Mouse (Mus musculus) adrenal gland, postnatal 14 days (tissue): Measurements from ENCODE around the gene Rnf224. TPM values are rescaled to one million over a fixed set of nuclear protein-coding genes. Genes with fewer than 3 reads are reported as not detected.

Experiments
- DNase-seq: peaks from one replicate; pipeline ENCODE4 v3.0.0; 2021; ENCODE audit warnings: mixed read lengths
- total RNA-seq: library from RNA; stranded (reverse); gene quantifications from 2 replicates; pipeline ENCODE4 v1.2.3, GENCODE M21; 2021

Gene Rnf224
- total RNA-seq, 1 experiment from 2014 or later = not detected

DNA sequence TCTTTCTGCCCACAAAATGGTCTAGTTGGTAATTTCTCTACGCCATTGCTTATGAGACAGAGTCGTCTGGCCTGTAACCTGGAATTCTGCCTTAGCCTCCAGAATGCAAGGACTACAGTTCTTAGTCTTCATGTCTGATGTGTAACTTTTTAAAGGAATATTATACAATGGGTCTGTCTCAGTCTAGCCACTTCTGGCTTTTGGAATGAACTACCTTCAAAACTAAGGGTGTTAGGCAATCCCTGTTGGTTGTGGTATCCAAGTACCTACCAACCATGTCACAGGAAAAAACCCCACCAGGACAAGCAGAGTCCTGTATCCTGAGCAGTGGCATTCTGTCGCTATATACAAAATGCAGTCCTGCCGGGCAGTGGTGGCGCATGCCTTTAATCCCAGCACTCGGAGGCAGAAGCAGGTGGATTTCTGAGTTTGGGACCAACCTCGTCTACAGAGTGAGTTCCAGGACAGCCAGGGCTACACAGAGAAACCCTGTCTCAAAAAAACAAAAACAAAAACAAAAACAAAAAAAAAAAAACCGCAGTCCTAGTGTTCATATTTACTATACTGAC lies 10.7 kb downstream of the Rnf224 start:
- DNase-seq = no peak

DNA sequence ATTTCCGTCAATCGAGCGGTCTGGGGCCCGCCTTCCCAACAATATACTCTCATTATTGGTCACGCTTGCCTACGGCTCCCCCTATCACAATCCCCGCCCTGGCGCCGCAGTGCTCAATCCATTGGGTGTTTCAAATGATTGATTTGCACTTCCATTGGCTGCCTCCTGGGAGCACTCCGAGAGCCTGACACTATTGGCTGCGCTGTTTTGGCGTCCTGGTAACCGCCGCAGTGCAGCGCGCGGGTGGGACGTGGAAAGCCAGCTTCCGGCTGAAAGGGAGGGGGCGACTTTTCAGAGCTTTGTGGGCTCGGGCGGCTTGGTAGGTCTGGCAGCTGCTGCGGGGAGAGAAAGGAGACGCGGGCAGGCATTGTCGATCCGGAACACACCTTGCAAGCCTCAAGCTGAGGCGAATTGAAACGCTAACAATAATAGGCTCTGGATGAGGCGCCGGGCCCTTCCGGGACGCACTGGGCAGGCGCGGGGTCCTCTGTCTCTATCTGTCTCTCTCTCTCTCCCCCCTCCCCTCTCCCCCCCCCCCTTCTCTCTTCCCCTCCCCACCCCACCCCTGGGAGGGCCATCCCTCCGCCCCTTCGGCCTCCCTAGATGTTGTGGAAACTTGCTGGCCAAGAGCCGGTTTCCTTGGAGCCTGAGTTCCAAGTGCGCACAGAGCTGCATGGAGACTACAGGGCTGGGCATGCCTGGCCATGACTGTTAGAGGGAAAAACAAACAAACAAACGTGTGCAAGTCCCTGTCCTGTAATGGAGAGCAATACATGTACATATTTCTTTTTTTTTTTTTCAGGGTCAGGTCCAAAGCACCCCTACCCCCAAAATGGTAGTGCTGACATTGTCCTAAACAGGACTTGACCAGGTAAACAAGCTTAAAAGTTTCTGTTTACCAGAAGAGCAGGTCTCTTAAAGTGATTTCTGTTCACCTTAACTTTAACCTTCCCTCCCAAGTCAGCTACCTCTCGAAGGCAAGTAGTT lies 11.5 kb downstream of the Rnf224 start:
- DNase-seq = peak; percentile 98

DNA sequence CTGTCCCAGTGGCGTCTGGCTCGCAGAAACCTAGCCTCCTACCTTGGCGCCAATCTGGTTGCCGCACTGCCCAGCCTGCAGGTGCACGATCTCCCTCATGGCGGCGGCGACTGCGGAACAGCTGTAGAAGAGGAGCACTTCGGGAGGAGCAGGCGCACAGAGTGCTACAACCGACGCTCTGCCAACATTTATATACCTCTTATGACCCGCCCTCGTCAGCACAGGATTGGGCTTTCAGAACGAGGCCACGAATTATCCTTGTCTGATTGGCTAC lies 12.2 kb downstream of the Rnf224 start, which contains the start of gene Tubb4b:
Tubb4b (minus strand) TSS at position 211 of the 274 bp plus-strand sequence.
- DNase-seq = no peak

DNA sequence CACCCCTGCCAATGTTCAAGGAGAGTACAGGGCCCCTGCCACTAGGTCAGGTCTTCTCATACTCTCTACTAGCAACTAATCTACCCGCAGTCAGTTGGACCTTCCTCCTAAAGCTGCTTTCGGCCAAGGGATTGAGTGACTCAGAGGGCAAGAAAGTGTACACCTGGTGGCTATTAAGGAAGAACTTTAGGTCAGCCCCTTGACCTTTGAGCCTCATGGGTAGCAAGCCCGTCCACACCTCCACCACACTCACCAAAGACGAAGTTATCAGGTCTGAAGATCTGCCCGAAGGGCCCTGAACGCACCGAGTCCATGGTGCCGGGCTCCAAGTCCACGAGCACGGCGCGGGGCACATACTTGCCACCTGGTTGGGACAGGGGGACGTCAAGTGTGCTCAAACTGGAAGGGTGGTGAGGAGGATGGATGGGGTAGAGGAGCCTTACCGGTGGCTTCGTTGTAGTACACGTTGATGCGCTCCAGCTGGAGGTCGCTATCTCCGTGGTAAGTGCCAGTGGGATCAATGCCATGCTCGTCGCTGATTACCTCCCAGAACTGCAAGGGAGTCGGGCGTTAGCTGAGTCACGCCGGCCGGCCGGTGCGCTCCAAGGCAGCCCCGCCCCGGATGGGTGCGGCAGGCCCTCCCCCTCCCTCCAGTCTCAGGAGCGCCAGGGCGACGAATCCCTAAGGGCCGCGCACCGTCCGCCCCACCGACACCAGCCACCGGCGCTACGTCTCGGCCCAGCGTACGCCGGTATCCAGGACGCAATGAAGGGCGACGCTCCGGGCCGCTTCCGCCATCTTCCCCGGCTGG lies 12.7 kb downstream of the Rnf224 start:
- DNase-seq = peak; percentile 95

DNA sequence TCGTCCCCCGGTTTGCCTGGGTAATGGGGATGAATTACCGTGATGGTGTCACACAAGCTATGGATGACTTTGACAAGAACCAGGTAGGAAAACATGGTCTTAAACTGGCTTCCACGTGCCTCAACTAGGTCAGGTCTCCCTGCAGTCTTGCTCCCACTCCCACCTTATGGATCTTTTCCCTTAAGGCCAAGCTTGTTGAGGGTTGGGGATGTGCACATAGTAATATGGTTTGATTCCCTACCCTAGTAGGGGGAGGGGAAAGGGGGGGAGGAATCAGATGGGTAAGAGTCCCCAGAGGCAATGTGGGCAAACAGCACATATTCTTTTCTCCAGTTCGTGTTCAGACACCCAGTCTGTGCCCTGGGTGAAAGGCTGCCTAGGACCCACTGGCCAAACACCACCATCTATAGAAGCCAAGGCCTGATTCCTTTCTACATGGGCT lies 15.2 kb downstream of the Rnf224 start:
- no peak for DNase-seq

DNA sequence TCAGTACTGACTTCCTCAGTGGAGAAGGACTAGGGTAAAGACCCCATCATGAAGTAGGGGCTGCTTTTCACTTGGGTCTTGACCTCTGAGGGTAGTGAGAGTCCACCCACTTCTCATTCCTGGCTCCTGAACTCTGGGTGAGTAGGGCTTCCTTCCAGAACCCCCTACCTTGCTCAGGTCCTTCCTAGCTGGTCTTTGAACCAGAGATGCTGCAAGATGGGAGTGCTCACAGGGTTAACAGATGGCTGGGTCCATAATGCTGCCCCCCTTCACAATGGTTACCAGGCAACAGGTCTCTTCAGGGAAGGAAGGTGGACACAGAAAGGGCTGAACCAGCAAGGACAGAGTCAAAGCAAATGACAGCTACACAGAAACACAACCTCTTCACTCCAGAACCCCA lies 18.1 kb downstream of the Rnf224 start, which contains the start of gene Fam166a:
Fam166a (plus strand) TSS at position 301 of the 400 bp plus-strand sequence.
- no peak for DNase-seq

DNA sequence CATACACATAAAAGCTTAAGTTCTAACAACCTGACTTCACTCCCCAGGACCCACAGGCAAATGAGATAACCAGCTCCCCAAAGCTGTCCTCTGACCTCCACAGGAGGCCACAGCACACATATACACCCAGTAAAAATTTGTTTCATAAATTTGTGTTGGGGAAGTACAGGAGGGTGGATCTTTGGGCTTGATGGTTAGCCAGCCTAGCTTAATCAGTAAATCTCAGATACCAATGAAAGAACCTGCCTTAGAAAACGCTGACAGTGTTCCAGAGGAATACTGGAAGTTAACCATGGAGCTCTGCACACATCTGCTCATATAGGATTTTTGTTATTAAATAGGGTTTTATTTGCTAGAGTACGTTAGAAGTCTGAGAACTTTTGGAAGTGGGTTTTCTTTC lies 18.9 kb downstream of the Rnf224 start:
- DNase-seq = no peak

DNA sequence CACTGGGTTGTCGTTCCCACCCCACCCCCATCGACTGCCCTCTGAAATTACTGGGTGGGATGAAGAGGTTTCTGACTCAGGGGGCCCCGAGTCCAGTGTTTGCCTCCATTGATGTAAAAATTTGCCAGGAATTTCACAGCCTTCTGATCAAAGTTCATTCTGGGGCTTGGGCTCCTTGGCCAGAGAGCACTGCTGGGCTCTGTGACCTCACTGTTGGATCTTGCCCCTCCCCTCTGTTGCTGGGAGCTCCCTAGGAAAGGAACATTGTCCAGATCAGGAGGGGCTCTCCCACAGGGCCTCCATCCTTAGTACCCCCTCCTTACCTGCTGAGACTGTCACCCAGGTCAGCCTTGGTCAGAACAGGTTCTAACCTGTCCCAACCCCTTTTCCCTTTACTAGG lies 22.1 kb downstream of the Rnf224 start, which contains the start of gene Stpg3:
Stpg3 (minus strand) TSS at position 194 of the 400 bp plus-strand sequence.
- no peak for DNase-seq

DNA sequence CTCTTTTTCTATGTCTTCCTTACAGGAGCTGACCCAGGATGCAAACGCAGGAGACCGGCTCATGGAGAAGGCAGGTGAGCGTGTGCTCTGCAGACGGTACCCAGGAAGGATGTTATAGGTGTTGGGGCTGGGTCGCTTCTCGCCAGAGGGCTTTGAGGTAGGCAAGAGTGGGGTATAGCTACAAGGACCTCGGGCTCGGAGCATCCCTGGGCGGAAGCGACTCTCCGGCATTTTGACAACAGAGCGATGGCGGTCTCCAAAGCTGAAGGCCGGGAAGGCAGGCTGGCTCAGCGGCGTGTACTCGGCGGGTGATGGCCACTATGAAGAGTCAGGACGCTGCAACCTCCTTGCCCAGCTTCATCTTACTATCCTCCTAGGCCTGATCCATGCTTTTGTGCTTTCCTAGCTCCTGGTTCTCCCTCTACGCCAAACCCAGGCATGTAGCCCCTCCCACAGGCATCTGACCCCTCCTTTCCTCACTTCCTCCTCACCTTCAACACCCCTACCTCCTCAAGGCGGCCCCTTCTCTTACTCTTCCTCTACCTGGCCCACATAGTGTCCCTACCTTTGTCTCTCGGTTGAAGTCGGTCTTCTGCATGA lies 23.2 kb downstream of the Rnf224 start:
- no peak for DNase-seq

DNA sequence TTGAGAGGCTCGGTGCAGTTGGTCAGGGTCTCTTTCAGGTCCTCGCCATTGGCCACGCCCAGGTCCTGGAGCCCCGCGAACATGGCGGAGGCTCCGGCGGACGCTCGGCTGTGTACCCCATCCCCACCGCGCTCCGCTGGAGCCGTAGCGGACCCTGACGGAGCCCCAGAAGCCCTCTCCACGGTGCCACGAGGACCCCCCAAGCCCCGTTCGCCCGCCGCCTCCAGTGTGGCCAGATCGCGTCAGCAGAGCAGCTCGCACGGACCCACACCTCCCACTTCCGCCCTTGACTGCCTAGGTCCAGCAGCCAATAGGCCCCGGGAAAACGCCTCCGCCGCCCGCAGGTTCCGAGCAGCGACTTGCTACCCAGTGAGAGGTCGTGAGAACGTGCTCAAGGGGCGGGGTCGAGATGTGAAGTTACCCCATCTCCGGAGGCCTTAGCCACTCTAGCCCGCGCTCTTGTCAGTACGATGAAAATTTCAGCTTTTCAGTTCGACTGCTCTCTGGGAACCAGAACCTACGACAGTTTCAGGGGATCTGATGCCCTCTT lies 25.4 kb downstream of the Rnf224 start, which contains the start of gene Nelfb:
Nelfb (minus strand) TSS at position 369 of the 550 bp plus-strand sequence.
- DNase-seq = peak; percentile 96

DNA sequence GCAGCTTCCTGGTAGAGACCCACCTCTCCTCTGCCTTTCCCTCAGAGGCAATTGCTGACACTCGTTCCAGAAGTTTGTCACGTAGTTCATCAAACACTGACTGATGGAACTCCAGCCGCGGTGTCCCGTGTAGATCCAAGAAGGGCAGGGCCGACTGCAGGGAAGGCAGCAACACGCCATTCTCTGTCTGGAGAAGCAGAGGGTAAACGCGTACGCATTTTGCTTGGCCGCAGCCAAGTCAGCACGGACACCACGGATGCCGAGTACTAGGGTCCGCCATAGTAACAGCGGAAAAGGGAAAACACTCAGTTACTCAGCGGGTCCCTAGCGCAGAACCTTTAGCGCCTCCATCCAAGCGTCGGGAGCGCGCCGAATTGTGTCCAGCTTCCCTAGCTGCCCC lies 25.9 kb downstream of the Rnf224 start:
- DNase-seq = no peak

DNA sequence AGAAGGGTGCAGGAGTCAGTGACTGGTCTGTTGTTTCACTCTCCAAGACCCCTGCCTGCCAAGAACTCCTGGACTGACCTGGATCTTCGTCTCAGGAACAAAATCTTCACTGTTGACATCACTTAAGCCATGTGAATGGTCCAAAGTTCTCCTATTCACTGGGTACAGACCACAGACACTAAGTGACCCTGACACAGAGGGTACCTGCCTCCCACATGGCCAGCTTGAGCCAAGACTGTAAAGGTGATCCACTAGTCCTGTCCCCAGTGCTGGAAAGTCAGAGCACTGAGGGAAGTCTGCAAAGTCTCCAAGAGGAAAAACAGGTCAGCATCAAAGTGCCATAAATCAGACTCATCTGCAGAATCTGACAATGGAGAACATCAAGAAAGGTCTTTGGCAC lies 29.0 kb downstream of the Rnf224 start:
- DNase-seq = no peak

DNA sequence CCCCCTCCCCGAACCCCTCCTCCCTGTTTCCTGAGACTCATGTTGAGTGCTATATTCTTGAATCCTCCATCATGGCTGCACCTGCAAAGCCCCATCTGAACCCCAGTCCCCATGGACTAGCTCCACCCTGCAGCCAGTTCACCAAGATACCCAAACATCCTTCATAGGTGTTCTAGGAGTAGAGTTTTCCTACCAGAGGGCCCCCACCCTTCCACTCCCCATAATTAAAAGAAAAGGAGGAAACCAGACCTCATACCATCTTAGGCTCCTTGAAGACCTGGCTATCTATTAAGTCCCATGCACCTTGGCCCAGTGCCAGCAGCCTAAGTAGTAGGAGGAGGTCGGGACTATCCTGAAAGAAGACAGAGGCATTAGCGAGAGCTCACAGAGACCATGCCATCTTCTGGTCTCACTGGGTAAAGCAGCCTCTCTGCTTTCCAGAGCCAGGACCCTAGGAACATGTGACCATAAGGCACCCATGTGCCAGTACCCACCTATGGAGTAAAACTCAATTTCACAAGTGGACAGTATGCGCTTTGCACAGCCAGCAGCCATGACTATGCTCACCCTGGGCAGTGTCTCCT lies 32.9 kb downstream of the Rnf224 start:
- DNase-seq = peak; percentile 39

DNA sequence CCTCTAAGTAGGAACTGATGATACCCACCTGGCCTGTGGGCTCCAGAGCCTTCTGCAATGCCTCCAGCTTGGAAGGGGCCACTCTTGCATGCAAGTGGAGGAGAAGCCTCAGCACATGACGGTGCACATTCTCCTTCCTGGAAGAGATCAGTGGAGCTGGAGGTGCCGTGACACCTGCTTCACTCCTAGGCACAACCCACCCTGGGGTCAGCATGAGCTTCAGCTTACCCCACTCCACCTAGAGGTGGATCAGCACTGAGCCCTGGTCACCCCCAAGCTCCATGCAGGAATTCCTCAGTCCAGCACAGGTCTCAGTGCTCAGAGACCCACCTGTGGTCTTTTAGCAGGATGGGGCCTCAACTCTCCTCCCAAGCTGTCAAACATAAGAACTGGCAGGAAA lies 36.0 kb downstream of the Rnf224 start:
- no peak for DNase-seq

DNA sequence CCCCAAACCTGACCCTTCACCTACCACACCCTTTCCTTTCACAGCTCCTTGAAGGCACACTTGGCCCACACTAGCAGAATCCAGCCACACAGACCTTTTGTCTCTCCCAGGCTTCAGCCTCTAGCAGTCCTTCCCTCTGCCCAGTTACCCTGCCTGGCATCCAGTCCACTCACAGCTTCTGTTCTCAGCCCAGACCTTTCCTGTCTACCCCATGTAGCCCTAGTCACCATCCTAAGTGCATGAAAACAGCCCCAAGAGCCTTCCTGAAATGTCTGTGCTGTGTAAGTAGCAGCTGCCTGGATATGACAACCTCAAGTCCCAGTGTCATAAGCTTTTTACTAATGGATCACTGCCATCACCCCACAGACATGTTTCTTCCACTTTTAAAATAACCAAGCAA lies 38.6 kb downstream of the Rnf224 start:
- no peak for DNase-seq

DNA sequence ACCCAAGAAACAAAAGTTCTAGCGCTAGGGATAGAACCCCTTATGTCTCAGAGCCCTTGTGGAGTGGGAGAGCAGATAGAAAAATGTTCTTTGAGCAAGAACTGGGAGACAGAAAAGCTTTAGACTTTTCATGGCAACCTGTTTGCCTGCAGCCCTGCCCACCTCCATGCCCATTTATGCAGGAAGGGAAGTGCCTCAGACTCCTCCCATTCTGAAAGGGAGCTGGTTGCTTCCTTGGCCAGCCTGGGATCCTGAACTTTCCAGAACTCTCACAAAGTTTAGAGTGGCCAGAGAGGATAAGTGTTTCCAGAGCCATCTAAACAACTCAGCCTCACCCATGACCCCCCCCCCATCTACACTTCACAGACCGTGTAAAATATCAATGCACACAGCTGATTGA lies 39.4 kb downstream of the Rnf224 start:
- peak; percentile 44 for DNase-seq

DNA sequence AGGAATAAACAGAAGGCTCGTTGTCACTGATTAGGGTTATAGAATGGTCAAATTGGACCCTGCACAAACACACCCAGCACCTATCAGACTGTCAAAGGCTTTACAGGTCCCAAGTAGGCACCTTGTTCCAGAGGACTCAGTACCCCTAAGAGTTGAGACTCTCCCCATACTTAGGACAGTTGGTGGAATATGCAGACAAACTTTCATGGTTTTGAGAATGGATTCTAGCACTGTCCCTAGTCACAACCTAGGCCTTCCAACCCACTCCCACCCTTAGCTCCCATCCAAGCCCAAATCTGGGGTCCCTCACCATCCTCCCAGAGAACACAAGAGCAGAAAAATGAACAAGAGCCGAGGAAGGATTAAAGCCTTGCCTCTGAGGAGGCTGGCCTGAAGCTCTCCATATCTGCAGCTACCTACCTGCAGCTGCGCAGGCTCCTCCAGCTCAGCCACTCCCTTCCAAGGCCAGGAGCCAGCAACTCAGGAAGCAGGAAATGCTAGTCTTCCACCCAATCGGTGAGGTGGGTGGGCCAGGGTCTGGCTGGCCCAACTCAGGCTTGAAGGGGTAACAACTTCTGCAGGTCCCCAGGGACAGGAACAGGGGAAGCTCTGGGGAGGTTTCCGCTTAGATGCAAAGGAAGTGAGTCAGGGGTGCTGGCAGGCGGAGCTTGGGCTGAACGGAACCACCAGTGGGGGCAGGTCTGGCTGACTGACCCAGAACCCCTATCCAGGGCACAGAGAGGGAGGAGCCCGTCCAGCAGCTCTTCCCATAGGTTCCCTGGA lies 40.2 kb downstream of the Rnf224 start, which contains the start of gene Tor4a:
Tor4a (minus strand) TSS at position 715 of the 783 bp plus-strand sequence.
- peak; percentile 92 for DNase-seq

DNA sequence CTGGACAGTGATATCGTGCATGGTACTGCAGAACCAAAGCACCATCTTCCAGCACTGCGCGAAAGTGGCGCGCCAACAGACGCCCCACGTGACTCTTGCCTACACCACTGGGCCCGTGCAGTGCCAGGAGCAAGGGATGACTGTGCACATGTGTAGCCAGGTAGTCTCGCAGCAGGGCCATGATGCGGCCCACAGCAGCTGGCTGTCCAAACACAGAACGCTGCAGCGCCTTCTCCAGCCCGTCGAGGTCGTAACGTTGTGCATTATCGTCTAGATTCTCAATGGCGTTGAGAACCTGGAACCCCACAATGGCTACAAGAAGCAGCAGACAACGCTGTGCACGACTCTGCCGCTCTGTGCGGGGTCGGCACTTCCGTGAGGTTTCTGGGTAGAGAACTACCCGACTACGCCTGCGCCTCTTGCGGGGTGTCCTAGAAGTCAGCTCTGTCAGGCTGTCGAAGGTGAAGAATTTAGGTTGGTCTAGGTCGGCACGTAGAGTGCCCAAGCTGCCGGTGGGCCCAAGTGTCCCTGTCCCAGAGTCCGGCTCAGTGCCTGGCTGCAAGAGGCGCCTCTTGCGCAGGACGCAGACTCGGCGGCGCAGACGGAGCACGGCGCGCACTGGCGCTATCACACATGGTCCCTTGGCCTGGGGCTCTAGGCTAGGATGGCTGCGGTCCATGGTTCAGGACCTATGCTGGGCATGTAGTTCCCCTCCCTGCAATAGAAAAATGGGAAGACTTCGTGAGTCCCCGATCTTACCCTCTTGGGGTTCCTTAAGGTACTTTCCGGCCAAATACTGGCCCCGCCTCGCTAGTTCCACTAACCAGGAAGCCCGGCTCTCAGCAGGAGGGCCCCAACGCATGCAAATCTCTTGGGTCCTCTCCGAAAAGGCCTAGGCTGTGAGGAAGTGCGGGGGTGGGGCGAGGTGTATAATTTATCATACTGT lies 41.1 kb downstream of the Rnf224 start:
- peak; percentile 87 for DNase-seq

DNA sequence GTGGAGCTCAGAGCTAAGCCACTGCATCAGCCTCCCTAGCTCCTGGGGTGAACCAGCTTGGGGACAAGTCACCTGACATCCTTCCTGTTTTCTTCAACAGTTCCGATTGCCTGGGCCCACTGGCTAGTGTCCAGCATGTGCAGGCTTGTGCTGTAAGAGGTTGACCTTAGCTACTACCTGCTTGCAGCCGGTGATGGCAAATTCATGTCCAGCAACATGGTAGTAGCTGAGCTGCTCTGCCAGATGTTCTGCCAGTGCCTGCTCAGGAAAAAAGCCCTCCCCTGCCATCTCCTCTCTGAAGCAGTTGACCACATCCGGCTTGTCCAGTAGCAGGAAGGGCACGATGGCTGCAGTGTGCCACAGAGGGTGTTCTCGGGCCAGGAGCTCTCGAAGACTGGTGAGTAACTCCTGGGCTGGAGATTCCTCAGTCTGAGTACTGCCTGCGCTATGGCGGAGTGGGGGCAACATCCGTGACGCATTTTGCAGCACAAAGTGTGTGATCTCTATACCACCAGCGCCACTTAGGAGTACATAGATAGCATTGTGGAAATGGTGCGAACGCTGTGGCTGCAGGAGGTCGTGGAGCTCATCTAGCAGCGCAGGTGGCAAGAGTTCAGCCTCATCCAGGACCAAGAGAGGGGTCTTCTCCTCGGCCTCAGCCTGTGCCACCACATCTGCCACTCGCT lies 42.0 kb downstream of the Rnf224 start:
- no peak for DNase-seq
